Mouse (Mus musculus): ENCODE measurements at regions not wholly inside any gene's neighbourhood (a gene's known extent, or its start where the extent isn't known, plus 50 kb on each side); places are given as distances from the start of the nearest gene placed in this dataset.

- ATAC-seq = no peak
Measured at GRCm38 (mm10) chr3:58317240-58317639, 97.3 kb upstream of the Tsc22d2 start.

- no peak for ATAC-seq
Measured at GRCm38 (mm10) chr3:58318756-58319155, 95.8 kb upstream of the Tsc22d2 start.

- ATAC-seq = no peak
Measured at GRCm38 (mm10) chr3:58319463-58319862, 95.1 kb upstream of the Tsc22d2 start.

- ATAC-seq = no peak
Measured at GRCm38 (mm10) chr3:58320812-58321211, 93.7 kb upstream of the Tsc22d2 start.

GRCm38 (mm10) chr3:58322322-58322721, 92.2 kb upstream of the Tsc22d2 start:
- no peak for ATAC-seq

GRCm38 (mm10) chr3:58327721-58328120, 86.8 kb upstream of the Tsc22d2 start:
- ATAC-seq = no peak

GRCm38 (mm10) chr3:58330186-58330585, 84.3 kb upstream of the Tsc22d2 start:
- ATAC-seq = no peak

- no peak for ATAC-seq
Measured at GRCm38 (mm10) chr3:58333997-58334396, 80.5 kb upstream of the Tsc22d2 start.

- ATAC-seq = no peak
Measured at GRCm38 (mm10) chr3:58335277-58335676, 79.2 kb upstream of the Tsc22d2 start.

GRCm38 (mm10) chr3:58336135-58336534, 78.4 kb upstream of the Tsc22d2 start:
- ATAC-seq = no peak

GRCm38 (mm10) chr3:58336590-58336989, 77.9 kb upstream of the Tsc22d2 start:
- ATAC-seq = no peak

GRCm38 (mm10) chr3:58338976-58339375, 75.5 kb upstream of the Tsc22d2 start:
- ATAC-seq = no peak

- no peak for ATAC-seq
Measured at GRCm38 (mm10) chr3:58342096-58342495, 72.4 kb upstream of the Tsc22d2 start.

- ATAC-seq = no peak
Measured at GRCm38 (mm10) chr3:58362563-58362962, 52.0 kb upstream of the Tsc22d2 start.

- ATAC-seq = no peak
Measured at GRCm38 (mm10) chr3:58364526-58364925, 50.0 kb upstream of the Tsc22d2 start.

All from CD4-positive, CD25-positive, alpha-beta regulatory T cell, adult 4 months (primary cell).